Mouse (Mus musculus) liver, adult 2 months (tissue): Measurements from ENCODE around the gene Rerg.

Experiments used
- CTCF ChIP-seq: fragments of 200-500 bp; IDR thresholded peaks from 2 replicates; pipeline ENCODE4 v1.5.1; 2011; ENCODE audit warnings: low read depth, low read length, control low read depth
- POLR2A ChIP-seq: fragments of 200-500 bp; IDR thresholded peaks from 2 replicates; pipeline ENCODE4 v1.6.1; 2011; ENCODE audit warnings: low read length, control low read depth; ENCODE audit not compliant: insufficient read depth; ENCODE audit errors: extremely low read depth

- TF ChIP-seq CTCF (no peak), POLR2A (no peak)
Observed at GRCm38 (mm10) chr6:137207126-137207525, 36.8 kb upstream of the Rerg start.
